Mouse (Mus musculus): ENCODE measurements around the gene Xylt1.

The Xylt1 gene

GRCm38 (mm10) chr7:117380418-117381187 lies at the start of gene Xylt1:
TSS of gene Xylt1 (plus strand) at chr7:117380979.
- peak; percentile 57 for DNase-seq (ENCODE audit: low read depth, low spot score)

GRCm38 (mm10) chr7:117333936-117334335 lies 46.8 kb upstream of the Xylt1 start:
- DNase-seq (ENCODE audit: low read depth, low spot score): no peak

GRCm38 (mm10) chr7:117356316-117356715 lies 24.5 kb upstream of the Xylt1 start:
- DNase-seq (ENCODE audit: low read depth, low spot score): no peak

GRCm38 (mm10) chr7:117357425-117358194 lies 23.2 kb upstream of the Xylt1 start:
- no peak for DNase-seq (ENCODE audit: low read depth, low spot score)

- no peak for DNase-seq (ENCODE audit: low read depth, low spot score)
These were observed 19.5 kb upstream of the Xylt1 start for GRCm38 (mm10) chr7:117361281-117361680.

GRCm38 (mm10) chr7:117362493-117362892 lies 18.3 kb upstream of the Xylt1 start:
- no peak for DNase-seq (ENCODE audit: low read depth, low spot score)

GRCm38 (mm10) chr7:117368647-117369289 lies 12.0 kb upstream of the Xylt1 start:
- DNase-seq (ENCODE audit: low read depth, low spot score): no peak

GRCm38 (mm10) chr7:117369290-117369941 lies 11.4 kb upstream of the Xylt1 start:
- no peak for DNase-seq (ENCODE audit: low read depth, low spot score)

- DNase-seq (ENCODE audit: low read depth, low spot score): peak; percentile 30
These were observed 4.9 kb upstream of the Xylt1 start for GRCm38 (mm10) chr7:117375886-117376309.

GRCm38 (mm10) chr7:117377138-117377537 lies 3.6 kb upstream of the Xylt1 start:
- DNase-seq (ENCODE audit: low read depth, low spot score): no peak

GRCm38 (mm10) chr7:117380036-117380417 lies 752 bp upstream of the Xylt1 start:
- DNase-seq (ENCODE audit: low read depth, low spot score): no peak

GRCm38 (mm10) chr7:117381188-117381981 lies 606 bp downstream of the Xylt1 start:
- peak; percentile 42 for DNase-seq (ENCODE audit: low read depth, low spot score)

GRCm38 (mm10) chr7:117382006-117382405 lies 1.2 kb downstream of the Xylt1 start:
- DNase-seq (ENCODE audit: low read depth, low spot score): no peak

GRCm38 (mm10) chr7:117383147-117383940 lies 2.6 kb downstream of the Xylt1 start:
- no peak for DNase-seq (ENCODE audit: low read depth, low spot score)

- no peak for DNase-seq (ENCODE audit: low read depth, low spot score)
These were observed 5.6 kb downstream of the Xylt1 start for GRCm38 (mm10) chr7:117386376-117386775.

- no peak for DNase-seq (ENCODE audit: low read depth, low spot score)
These were observed 7.7 kb downstream of the Xylt1 start for GRCm38 (mm10) chr7:117388284-117388988.

- no peak for DNase-seq (ENCODE audit: low read depth, low spot score)
These were observed 8.3 kb downstream of the Xylt1 start for GRCm38 (mm10) chr7:117389048-117389447.

- no peak for DNase-seq (ENCODE audit: low read depth, low spot score)
These were observed 12.2 kb downstream of the Xylt1 start for GRCm38 (mm10) chr7:117392863-117393569.

GRCm38 (mm10) chr7:117393976-117394375 lies 13.2 kb downstream of the Xylt1 start:
- no peak for DNase-seq (ENCODE audit: low read depth, low spot score)

Data from embryo, embryonic 11.5 days (tissue).